Mouse (Mus musculus): ENCODE measurements around the gene Tns2. TPM values are rescaled to one million over a fixed set of nuclear protein-coding genes. Genes with fewer than 3 reads are reported as not detected.

Gene Tns2
- total RNA-seq, 2 experiments from 2014 or later: 76.9 to 89.5 TPM

GRCm38 (mm10) chr15:102091063-102091679 lies 9.0 kb upstream of the Tns2 start:
- DNase-seq (ENCODE audit: low spot score in 2 of 2): peak; percentile 39 to 59

- DNase-seq (ENCODE audit: low spot score in 2 of 2): no peak
These were observed 8.5 kb upstream of the Tns2 start for GRCm38 (mm10) chr15:102091688-102092087.

GRCm38 (mm10) chr15:102092222-102092621 lies 8.0 kb upstream of the Tns2 start:
- DNase-seq (ENCODE audit: low spot score in 2 of 2): no peak

GRCm38 (mm10) chr15:102094157-102094556 lies 6.1 kb upstream of the Tns2 start:
- no peak for DNase-seq (ENCODE audit: low spot score in 2 of 2)

- DNase-seq (ENCODE audit: low spot score in 2 of 2): no peak
These were observed 5.2 kb upstream of the Tns2 start for GRCm38 (mm10) chr15:102094988-102095387.

GRCm38 (mm10) chr15:102097147-102097915 lies 2.9 kb upstream of the Tns2 start:
- no peak for DNase-seq (ENCODE audit: low spot score in 2 of 2)

GRCm38 (mm10) chr15:102097991-102098555 lies 2.1 kb upstream of the Tns2 start:
- no peak for DNase-seq (ENCODE audit: low spot score in 2 of 2)

GRCm38 (mm10) chr15:102099260-102099659 lies 953 bp upstream of the Tns2 start:
- DNase-seq (ENCODE audit: low spot score in 2 of 2): no peak

- DNase-seq (ENCODE audit: low spot score in 2 of 2): no peak
These were observed 447 bp upstream of the Tns2 start for GRCm38 (mm10) chr15:102099771-102100160.

GRCm38 (mm10) chr15:102100996-102101671 lies 921 bp downstream of the Tns2 start:
- no peak for DNase-seq (ENCODE audit: low spot score in 2 of 2)

- DNase-seq (ENCODE audit: low spot score in 2 of 2): no peak
These were observed 1.7 kb downstream of the Tns2 start for GRCm38 (mm10) chr15:102101672-102102541.

GRCm38 (mm10) chr15:102102548-102103121 lies 2.4 kb downstream of the Tns2 start:
- DNase-seq (ENCODE audit: low spot score in 2 of 2): no peak

GRCm38 (mm10) chr15:102103371-102103946 lies 3.2 kb downstream of the Tns2 start:
- no peak for DNase-seq (ENCODE audit: low spot score in 2 of 2)

- peak in 1 of 2 experiments; percentile 70 for DNase-seq (ENCODE audit: low spot score in 2 of 2)
These were observed 3.8 kb downstream of the Tns2 start for GRCm38 (mm10) chr15:102103947-102104555.

GRCm38 (mm10) chr15:102105360-102105759 lies 5.1 kb downstream of the Tns2 start:
- DNase-seq (ENCODE audit: low spot score in 2 of 2): peak; percentile 56 to 69

GRCm38 (mm10) chr15:102105764-102106730 lies 5.8 kb downstream of the Tns2 start:
- DNase-seq (ENCODE audit: low spot score in 2 of 2): no peak

- DNase-seq (ENCODE audit: low spot score in 2 of 2): no peak
These were observed 6.7 kb downstream of the Tns2 start for GRCm38 (mm10) chr15:102106754-102107456.
